Mouse (Mus musculus) E14TG2a.4 (cell line): ENCODE measurements around the gene Zbtb1.

Experiments used
- CTCF ChIP-seq: conservative IDR thresholded peaks from 2 replicates; pipeline ENCODE4 v1.5.1; 2014; ENCODE audit warnings: low read length
- NANOG ChIP-seq: IDR thresholded peaks from 2 replicates; pipeline ENCODE4 v1.6.1; 2014; ENCODE audit warnings: borderline replicate concordance, low read length, mixed read lengths
- POU5F1 ChIP-seq: IDR thresholded peaks from 2 replicates; pipeline ENCODE4 v1.6.1; 2014; ENCODE audit warnings: low read length, borderline replicate concordance

- no peak; the same call in 1 of the 2 replicates for TF ChIP-seq CTCF
- TF ChIP-seq POU5F1 = no peak
- no peak for TF ChIP-seq NANOG
Observed at GRCm38 (mm10) chr12:76391595-76392271, 21.7 kb downstream of the Zbtb1 start.
